Mouse (Mus musculus) heart, postnatal 0 days (tissue): Measurements from ENCODE around the gene Olfr1532-ps1.

Experiments used
- CTCF ChIP-seq: IDR thresholded peaks from 2 replicates; pipeline ENCODE4 v1.5.1; 2016; ENCODE audit warnings: antibody characterized with exemption, control low read depth, low read depth
- EP300 ChIP-seq: IDR thresholded peaks from 2 replicates; pipeline ENCODE4 v1.6.1; 2016; ENCODE audit warnings: antibody characterized with exemption, low read depth

DNA sequence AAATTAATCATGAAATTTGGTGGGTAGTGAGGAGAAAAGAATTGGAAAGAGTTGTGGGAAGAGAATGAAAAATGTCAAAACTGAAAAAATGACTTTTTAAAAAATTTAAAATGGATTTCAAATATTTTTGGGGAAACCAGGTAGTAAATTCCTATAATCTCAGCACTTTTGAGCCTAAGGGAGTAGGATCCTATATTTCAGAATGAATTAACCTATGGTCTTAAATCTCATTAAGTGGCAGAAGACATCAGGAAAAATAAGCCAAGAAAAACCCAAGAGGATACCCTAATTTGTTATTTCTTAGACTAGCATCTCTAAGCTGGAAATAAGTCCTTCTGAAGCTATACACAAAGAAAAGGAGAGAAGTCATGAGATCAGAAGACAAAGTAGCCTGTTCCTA, 44.9 kb upstream of the Olfr1532-ps1 start, which contains the start of gene Olfr704:
- TF ChIP-seq EP300, result no peak
- no peak for TF ChIP-seq CTCF
